Mouse (Mus musculus): ENCODE measurements around the gene Rhbdd3. TPM values are rescaled to one million over a fixed set of nuclear protein-coding genes. Genes with fewer than 3 reads are reported as not detected.

Gene Rhbdd3
- polyA plus RNA-seq (2015; fragmentation: Nextera tagmentation; extraction: Ambion mirVana), result 35.1 and 39.0 TPM in 2 replicates

DNA sequence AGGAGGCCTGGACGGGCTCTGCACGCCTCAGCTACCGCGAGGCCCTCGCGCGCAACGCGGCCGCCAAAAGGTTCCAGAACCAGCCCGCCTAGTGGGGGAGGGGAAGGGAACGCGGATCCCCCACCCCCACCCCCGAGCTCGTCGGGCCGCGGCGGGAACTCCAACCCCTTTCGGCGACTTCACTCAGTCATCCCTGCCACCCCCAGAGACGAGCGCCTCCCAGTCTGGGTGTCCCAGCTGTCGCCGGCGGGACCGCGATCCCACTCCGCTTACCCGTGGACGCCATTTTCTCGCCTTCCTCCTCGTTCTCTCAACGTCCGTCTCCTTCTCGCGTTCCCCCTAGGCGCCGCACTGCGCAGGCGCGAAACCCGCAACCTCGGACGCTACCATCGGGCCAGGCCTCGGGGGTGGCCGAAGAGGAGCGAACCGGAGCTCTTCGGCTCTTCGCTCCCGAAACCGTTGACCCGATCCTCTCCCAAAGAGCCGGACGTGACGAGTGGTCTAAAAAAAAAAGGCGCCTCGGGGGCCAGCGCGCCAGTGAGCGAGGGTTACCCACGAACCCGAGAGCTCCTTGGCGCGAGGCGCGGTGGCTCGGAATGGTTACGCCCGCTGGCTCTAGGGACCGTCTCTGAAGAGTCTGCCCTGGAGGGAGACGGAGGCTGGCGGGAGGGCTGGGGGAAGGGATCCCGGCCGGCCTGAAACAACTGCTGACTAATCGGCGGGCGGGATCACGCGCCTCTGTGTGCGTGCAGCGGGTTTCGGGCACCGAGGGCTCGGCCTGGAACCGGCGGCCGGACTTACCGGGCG, at the start of gene Rhbdd3, which contains the start of gene Ewsr1:
Rhbdd3 (plus strand) TSS at position 191 of the 807 bp plus-strand sequence.
Ewsr1 (minus strand) TSS at position 531 of the 807 bp plus-strand sequence.
- Histone ChIP-seq H3K27me3 (ENCODE audit: insufficient read depth, low read length) (no peaks in the 10 kb centered on the region), H3K4me1 (ENCODE audit: insufficient read depth, low read length) (peaks cover 34% of the 10 kb centered on the region), H3K9me3 (ENCODE audit: low read length) (no peaks in the 10 kb centered on the region), H3K36me3 (ENCODE audit: insufficient read depth, low read length) (0 out of 2 replicates have a peak, but pooled peaks cover 7% of the 10 kb centered on the region), H3K4me3 (ENCODE audit: low read length) (peak within 1 kb of the TSS; percentile 100), H3K9ac (replicated peaks; ENCODE audit: low read length) (peak within 1 kb of the TSS; percentile 100), H3K27ac (ENCODE audit: low read length) (peak within 1 kb of the TSS; percentile 99), H3K4me2 (replicated peaks; ENCODE audit: low read depth, low read length) (peak within 1 kb of the TSS; percentile 88)
- ATAC-seq (ENCODE audit: low FRiP score, low TSS enrichment), result peak; percentile 89
- under 1% methylated on average over 89 of the region's 92 CpGs for WGBS

DNA sequence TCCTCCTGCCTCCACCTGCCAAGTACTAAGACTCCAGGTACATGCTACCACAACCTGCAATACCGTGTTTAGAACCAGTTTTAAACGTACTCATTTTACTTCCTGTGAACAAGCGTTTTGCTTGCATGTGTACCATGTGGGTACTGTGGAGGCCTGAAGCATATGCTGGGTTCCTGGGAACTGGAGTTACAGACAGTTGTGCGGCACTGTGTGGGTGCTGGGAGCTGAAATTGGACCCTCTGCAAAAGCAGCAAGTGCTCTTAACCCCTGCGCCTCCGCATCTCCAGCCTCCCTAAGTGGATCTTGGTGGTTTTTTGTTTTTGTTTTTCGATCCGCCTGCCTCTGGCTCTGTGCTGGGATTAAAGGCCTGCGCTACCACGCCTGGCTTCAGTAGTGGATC, 47.1 kb upstream of the Rhbdd3 start:
- H3K27ac ChIP-seq (ENCODE audit: low read length), result no peak overlapping the region
- peaks cover 1% of the 10 kb centered on the region; the same call in 1 of the 2 replicates for H3K27me3 ChIP-seq (ENCODE audit: insufficient read depth, low read length)
- WGBS, result 67% methylated on average over 10 of the region's 10 CpGs
- no peak overlapping the region for H3K4me3 ChIP-seq (ENCODE audit: low read length)
- H3K9me3 ChIP-seq (ENCODE audit: low read length), result no peaks in the 10 kb centered on the region
- H3K36me3 ChIP-seq (ENCODE audit: insufficient read depth, low read length), result no peaks in the 10 kb centered on the region
- peaks cover 14% of the 10 kb centered on the region for H3K4me1 ChIP-seq (ENCODE audit: insufficient read depth, low read length)
- H3K4me2 ChIP-seq (replicated peaks; ENCODE audit: low read depth, low read length), result no peak overlapping the region
- no peak for ATAC-seq (ENCODE audit: low FRiP score, low TSS enrichment)
- no peak overlapping the region for H3K9ac ChIP-seq (replicated peaks; ENCODE audit: low read length)

DNA sequence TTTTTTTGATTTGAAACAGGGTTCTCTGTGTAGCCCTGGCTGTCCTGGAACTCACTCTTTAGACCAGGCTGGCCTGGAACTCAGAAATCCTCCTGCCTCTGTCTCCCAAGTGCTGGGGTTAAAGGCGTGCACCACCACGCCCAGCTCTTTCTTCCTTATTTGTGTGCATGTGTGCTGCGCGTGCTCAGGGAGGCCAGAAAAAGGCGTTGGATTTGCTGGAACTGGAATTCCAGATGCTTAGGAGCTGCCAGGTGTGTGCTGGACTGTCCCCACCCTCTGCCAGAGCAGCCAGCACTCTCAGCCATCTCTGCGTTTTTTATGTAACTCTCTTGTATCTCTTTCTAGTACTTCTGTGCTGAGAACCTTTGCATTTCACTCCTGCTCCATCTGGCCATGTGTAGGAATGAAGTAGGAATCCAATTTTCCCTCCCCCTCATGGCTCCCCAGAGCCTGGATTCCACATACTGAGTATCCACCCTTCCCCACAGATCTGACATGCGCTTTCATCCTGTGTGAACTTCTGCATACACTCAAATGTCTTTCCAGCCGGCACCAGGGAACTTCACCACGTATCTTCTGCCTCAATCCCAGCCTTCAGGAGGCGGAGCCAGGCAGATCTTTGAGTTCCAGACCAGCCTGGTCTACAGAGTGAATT, 46.4 kb upstream of the Rhbdd3 start:
- 71% methylated on average over 10 of the region's 10 CpGs for WGBS
- no peak overlapping the region for H3K27ac ChIP-seq (ENCODE audit: low read length)
- ATAC-seq (ENCODE audit: low FRiP score, low TSS enrichment), result no peak

DNA sequence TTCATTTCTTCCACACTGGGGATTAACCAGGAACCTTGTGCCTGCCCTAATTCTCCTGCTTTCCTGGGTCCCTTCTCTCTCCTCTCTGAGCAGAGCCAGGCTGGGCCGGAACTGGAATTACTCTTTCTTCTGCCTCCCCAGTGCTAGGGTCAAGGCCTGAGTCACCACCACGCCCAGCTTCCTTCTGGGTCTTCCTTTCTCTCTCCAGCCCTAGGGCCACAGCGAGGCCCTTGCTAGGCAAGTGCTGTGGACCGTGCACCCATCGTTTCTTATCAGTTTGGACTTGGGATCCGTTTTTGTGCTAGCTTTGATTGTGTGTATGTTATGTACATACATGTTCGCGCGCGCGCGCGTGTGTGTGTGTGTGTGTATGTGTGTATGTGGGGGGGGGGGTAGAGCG, 44.6 kb upstream of the Rhbdd3 start:
- Histone ChIP-seq H3K9me3 (ENCODE audit: low read length) (no peaks in the 10 kb centered on the region), H3K4me1 (ENCODE audit: insufficient read depth, low read length) (peaks cover 35% of the 10 kb centered on the region), H3K4me2 (replicated peaks; ENCODE audit: low read depth, low read length) (no peak overlapping the region), H3K27me3 (ENCODE audit: insufficient read depth, low read length) (peaks cover 19% of the 10 kb centered on the region), H3K9ac (replicated peaks; ENCODE audit: low read length) (no peak overlapping the region), H3K4me3 (ENCODE audit: low read length) (no peak overlapping the region), H3K27ac (ENCODE audit: low read length) (no peak overlapping the region), H3K36me3 (ENCODE audit: insufficient read depth, low read length) (no peaks in the 10 kb centered on the region)
- WGBS, result 87% methylated on average over 14 of the region's 14 CpGs
- no peak for ATAC-seq (ENCODE audit: low FRiP score, low TSS enrichment)

More for the DNA sequence above, 46.4 kb upstream of the Rhbdd3 start:
- Histone ChIP-seq H3K4me2 (replicated peaks; ENCODE audit: low read depth, low read length) (no peak overlapping the region), H3K36me3 (ENCODE audit: insufficient read depth, low read length) (no peaks in the 10 kb centered on the region), H3K9ac (replicated peaks; ENCODE audit: low read length) (no peak overlapping the region), H3K9me3 (ENCODE audit: low read length) (no peaks in the 10 kb centered on the region), H3K27me3 (ENCODE audit: insufficient read depth, low read length) (peaks cover 8% of the 10 kb centered on the region), H3K4me1 (ENCODE audit: insufficient read depth, low read length) (peaks cover 20% of the 10 kb centered on the region), H3K4me3 (ENCODE audit: low read length) (no peak overlapping the region)

DNA sequence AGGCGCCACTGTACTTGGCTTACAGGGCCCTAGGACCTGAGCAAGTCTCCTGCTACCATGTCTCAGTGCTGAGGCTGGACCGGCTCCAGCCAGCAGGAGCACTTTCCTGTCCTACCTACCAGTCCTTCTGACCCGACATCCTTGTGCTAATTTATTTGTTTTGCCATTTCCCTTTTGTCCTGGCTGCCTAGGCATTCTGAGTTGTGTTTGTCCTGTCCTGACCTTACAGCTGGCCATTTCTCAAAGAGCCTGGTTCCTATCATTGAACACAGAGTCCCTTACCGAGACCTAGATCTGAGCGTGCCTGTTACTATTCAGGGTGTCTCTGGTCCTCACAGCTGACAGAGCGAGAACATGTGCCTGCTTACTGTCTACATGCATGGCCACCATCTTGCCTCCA, 43.9 kb upstream of the Rhbdd3 start:
- H3K27me3 ChIP-seq (ENCODE audit: insufficient read depth, low read length), result peaks cover 26% of the 10 kb centered on the region
- no peak overlapping the region for H3K4me2 ChIP-seq (replicated peaks; ENCODE audit: low read depth, low read length)
- no peak for ATAC-seq (ENCODE audit: low FRiP score, low TSS enrichment)
- no peak overlapping the region for H3K9ac ChIP-seq (replicated peaks; ENCODE audit: low read length)
- H3K4me3 ChIP-seq (ENCODE audit: low read length), result no peak overlapping the region
- H3K36me3 ChIP-seq (ENCODE audit: insufficient read depth, low read length), result no peaks in the 10 kb centered on the region
- H3K27ac ChIP-seq (ENCODE audit: low read length), result no peak overlapping the region
- H3K9me3 ChIP-seq (ENCODE audit: low read length), result no peaks in the 10 kb centered on the region
- WGBS, result 64% methylated on average over 6 of the region's 6 CpGs
- peaks cover 42% of the 10 kb centered on the region for H3K4me1 ChIP-seq (ENCODE audit: insufficient read depth, low read length)

DNA sequence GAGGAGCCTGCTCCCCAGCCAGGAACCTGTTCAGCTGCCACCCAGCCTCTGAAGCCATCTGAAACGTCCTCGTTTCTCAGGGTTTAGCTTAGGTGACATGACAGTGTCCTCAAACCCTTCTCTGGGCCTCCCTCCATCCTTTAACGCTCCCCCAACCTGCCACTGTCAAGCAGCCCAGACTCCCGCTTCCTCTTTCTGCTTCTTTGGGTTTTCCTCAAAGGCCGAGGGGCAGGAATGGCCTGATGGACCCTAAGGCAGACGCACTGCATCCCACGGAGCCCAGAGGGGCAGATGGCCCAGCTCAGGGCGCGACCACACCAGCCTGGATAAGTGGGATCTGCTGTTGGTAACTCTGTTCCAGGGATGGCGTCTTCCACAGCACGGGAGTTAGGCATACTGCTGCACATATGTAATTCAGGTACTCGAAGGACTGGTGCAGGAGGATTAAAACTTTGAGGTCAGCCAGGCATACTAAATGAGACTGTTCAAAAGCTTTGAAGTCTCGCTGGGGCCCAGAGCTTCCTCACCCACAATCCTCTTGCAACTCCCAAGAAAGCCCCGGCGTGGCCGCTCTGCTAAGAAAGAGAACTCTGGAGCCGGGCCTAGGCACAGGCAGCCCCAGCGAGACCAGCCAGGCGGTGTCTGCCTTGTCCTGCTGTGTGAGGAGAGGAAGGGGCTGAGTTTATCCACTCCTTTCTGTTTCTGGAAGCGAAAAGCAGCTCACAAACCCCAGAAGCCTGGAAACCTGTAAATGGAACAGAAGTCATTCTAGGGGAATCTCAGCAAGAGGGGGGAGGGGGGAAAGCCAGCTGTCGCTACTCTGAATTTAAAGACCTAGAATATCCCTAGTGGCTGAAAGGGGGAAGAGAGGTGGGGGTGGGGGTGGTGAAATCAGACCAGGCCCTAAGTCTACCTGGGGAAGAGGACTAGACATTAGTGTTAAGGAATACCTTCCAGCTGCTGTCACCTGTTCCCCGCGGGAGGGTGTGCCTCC, 42.5 kb upstream of the Rhbdd3 start:
- Histone ChIP-seq H3K36me3 (ENCODE audit: insufficient read depth, low read length) (no peaks in the 10 kb centered on the region), H3K4me3 (ENCODE audit: low read length) (no peak overlapping the region), H3K9ac (replicated peaks; ENCODE audit: low read length) (peak overlapping the region; percentile 42; the same call in 1 of the 2 replicates), H3K9me3 (ENCODE audit: low read length) (no peaks in the 10 kb centered on the region), H3K4me2 (replicated peaks; ENCODE audit: low read depth, low read length) (no peak overlapping the region), H3K27me3 (ENCODE audit: insufficient read depth, low read length) (peaks cover 40% of the 10 kb centered on the region), H3K4me1 (ENCODE audit: insufficient read depth, low read length) (peaks cover 46% of the 10 kb centered on the region), H3K27ac (ENCODE audit: low read length) (no peak overlapping the region)
- ATAC-seq (ENCODE audit: low FRiP score, low TSS enrichment), result no peak
- 36% methylated on average over 23 of the region's 23 CpGs for WGBS

DNA sequence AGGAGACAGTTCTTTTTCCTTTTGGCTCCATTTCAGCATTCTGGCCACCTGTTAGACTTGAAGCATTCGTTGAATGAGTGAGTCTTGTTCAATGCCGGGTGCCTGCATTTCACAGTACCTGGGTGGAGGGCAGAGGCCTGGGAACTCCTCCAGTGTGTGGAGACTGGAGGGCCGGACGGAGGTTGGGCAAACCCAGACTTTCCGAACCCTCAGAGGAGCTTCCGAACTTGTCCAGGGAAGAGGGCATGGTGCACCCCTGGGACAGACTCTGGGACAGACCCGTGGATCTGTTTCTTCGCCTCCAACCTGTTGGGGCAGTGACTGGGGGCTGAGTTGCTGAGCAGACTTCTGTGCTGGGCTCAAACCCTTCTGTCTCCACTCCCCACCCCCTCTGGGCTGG, 41.7 kb upstream of the Rhbdd3 start:
- whole genome bisulfite sequencing, result 63% methylated on average over 8 of the region's 8 CpGs
- no peak overlapping the region for H3K4me3 ChIP-seq (ENCODE audit: low read length)
- ATAC-seq (ENCODE audit: low FRiP score, low TSS enrichment), result no peak
- H3K27me3 ChIP-seq (ENCODE audit: insufficient read depth, low read length), result peaks cover 40% of the 10 kb centered on the region
- H3K36me3 ChIP-seq (ENCODE audit: insufficient read depth, low read length), result no peaks in the 10 kb centered on the region
- H3K27ac ChIP-seq (ENCODE audit: low read length), result no peak overlapping the region
- no peak overlapping the region for H3K4me2 ChIP-seq (replicated peaks; ENCODE audit: low read depth, low read length)
- peaks cover 50% of the 10 kb centered on the region for H3K4me1 ChIP-seq (ENCODE audit: insufficient read depth, low read length)
- 0 out of 2 replicates have a peak overlapping the region, but pooled peaks have one; percentile 15 for H3K9ac ChIP-seq (replicated peaks; ENCODE audit: low read length)
- H3K9me3 ChIP-seq (ENCODE audit: low read length), result no peaks in the 10 kb centered on the region

DNA sequence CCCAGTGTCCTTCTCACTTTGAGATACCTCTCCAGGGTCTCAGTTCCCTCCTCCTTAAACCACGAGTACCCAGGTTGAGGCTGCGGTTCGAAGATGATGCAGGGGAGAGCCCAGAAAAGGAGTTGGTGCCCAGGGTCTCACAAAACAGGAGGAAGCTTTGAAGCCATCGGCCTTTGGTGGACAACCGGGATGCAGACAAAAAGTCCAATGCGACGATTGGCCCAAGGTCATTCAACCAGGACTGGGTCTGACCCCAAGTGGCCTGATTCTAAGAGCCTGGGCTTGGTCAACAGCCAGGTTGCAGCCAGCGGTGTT, 41.2 kb upstream of the Rhbdd3 start:
- Histone ChIP-seq H3K36me3 (ENCODE audit: insufficient read depth, low read length) (no peaks in the 10 kb centered on the region), H3K9me3 (ENCODE audit: low read length) (no peaks in the 10 kb centered on the region), H3K27me3 (ENCODE audit: insufficient read depth, low read length) (peaks cover 40% of the 10 kb centered on the region), H3K27ac (ENCODE audit: low read length) (no peak overlapping the region), H3K4me3 (ENCODE audit: low read length) (peak overlapping the region; percentile 55), H3K4me2 (replicated peaks; ENCODE audit: low read depth, low read length) (peak overlapping the region; percentile 93), H3K9ac (replicated peaks; ENCODE audit: low read length) (0 out of 2 replicates have a peak overlapping the region, but pooled peaks have one; percentile 63), H3K4me1 (ENCODE audit: insufficient read depth, low read length) (peaks cover 54% of the 10 kb centered on the region)
- 12% methylated on average over 8 of the region's 8 CpGs for WGBS
- ATAC-seq (ENCODE audit: low FRiP score, low TSS enrichment), result no peak

DNA sequence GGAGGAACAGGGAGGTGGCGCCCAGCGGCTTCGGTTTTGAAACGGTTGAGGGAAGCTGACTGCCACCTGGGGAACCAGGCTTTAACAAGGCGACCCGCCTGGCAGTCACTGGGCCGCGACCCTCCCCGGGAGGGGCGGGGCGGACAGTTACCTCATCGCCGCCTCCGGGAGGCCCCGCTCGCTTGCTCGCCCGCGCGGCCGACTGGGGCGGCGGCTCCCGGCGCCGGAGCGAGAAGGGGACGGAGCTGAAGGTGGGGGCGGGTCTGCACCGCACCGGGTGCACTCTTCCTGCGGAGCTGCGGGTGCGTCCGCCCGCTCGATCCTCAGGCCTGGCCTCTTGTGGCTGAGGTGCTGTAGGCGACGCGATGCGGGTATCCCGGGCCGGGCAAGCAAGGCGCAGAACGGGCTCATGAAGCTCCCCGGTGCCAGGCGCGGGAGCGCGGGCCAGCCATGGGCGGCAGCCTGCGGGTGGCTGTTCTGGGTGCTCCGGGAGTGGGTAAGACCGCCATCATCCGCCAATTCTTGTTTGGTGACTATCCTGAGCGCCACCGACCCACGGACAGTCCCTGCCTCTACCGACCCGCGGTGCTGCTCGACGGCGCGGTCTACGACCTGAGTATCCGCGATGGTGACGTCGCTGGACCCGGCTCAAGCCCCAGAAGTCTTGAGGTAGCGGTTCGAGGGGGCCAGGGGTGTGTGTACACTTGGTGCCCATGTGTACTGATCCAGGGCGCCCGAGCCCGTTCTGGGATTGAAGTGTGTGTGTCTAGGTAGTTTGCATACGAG, 40.7 kb upstream of the Rhbdd3 start, which contains the start of gene Rasl10a:
Rasl10a (plus strand) TSS at position 273 of the 786 bp plus-strand sequence.
- Histone ChIP-seq H3K4me3 (ENCODE audit: low read length) (peak within 1 kb of the TSS; percentile 55), H3K4me2 (replicated peaks; ENCODE audit: low read depth, low read length) (peak within 1 kb of the TSS; percentile 93), H3K9me3 (ENCODE audit: low read length) (no peaks in the 10 kb centered on the region), H3K27me3 (ENCODE audit: insufficient read depth, low read length) (peaks cover 46% of the 10 kb centered on the region), H3K4me1 (ENCODE audit: insufficient read depth, low read length) (peaks cover 59% of the 10 kb centered on the region), H3K36me3 (ENCODE audit: insufficient read depth, low read length) (no peaks in the 10 kb centered on the region), H3K9ac (replicated peaks; ENCODE audit: low read length) (peak within 1 kb of the TSS; percentile 63), H3K27ac (ENCODE audit: low read length) (no peak within 1 kb of the TSS)
- WGBS, result 1% methylated on average over 76 of the region's 77 CpGs
- no peak; the same call in 1 of the 2 replicates for ATAC-seq (ENCODE audit: low FRiP score, low TSS enrichment)

Data from kidney, embryonic 16.5 days (tissue).